11 mouse cellular contexts compared by ENCODE assay signal in genomic region chr2:125615858-125616424, GRCm38 (mm10).
"Had no signal": no experiment of that assay in that cellular context is flagged by ENCODE, and none has a peak within 500 bp of the region (broad histone marks: within the 10 kb centered on the region; RNA-seq: fewer than 3 reads in every experiment).

No protein-coding gene starts in this region.

- ATAC-seq: lung, postnatal 0 days; midbrain, embryonic 13.5 days had no signal

- H3K9ac ChIP-seq: limb, embryonic 13.5 days; midbrain, embryonic 13.5 days had no signal

- H3K9me3 ChIP-seq: limb, embryonic 13.5 days; midbrain, embryonic 13.5 days had no signal

- H3K27ac ChIP-seq: limb, embryonic 13.5 days; midbrain, embryonic 13.5 days had no signal

- DNase-seq: kidney, adult 18-20 months; kidney, postnatal 14 days; left cerebral cortex, postnatal 4 days; lung, adult 2 months; lung, postnatal 36 days; right cerebral cortex, postnatal 25 days; thymus, adult 2 months; thymus, postnatal 25 days had no signal

- H3K4me2 ChIP-seq: limb, embryonic 13.5 days; midbrain, embryonic 13.5 days had no signal

- H3K27me3 ChIP-seq: limb, embryonic 13.5 days; midbrain, embryonic 13.5 days had no signal

- H3K4me3 ChIP-seq: limb, embryonic 13.5 days; midbrain, embryonic 13.5 days had no signal
